Mouse (Mus musculus) cortical plate, adult 2 months (tissue): ENCODE data around the gene Dhx40. TPM values are rescaled to one million over a fixed set of nuclear protein-coding genes. Genes with fewer than 3 reads are reported as not detected.
"Not testable (repeated sequence)": the region's sequence is repeated elsewhere in the genome, so short reads cannot be mapped to it uniquely, and the experiment has no call there.

Experiments
- H3K27ac ChIP-seq: fragments of 200-500 bp; 2 replicates; pipeline ENCODE4 v1.5.1; 2012; ENCODE audit warnings: low read length, control low read depth, inconsistent platforms; ENCODE audit not compliant: insufficient read depth
- H3K4me1 ChIP-seq: fragments of 200-500 bp; 2 replicates; pipeline ENCODE4 v1.6.1; 2011; ENCODE audit warnings: low read length; ENCODE audit not compliant: control insufficient read depth, insufficient read depth
- H3K4me3 ChIP-seq: fragments of 200-500 bp; 2 replicates; pipeline ENCODE4 v1.5.1; 2011; ENCODE audit warnings: mild to moderate bottlenecking, low read length, control low read depth; ENCODE audit not compliant: insufficient read depth
- CTCF ChIP-seq: fragments of 200-500 bp; IDR thresholded peaks from 2 replicates; pipeline ENCODE4 v1.5.1; 2011; ENCODE audit warnings: mild to moderate bottlenecking, control low read depth, low read length; ENCODE audit not compliant: insufficient read depth; ENCODE audit errors: extremely low read depth
- POLR2A ChIP-seq: fragments of 200-500 bp; IDR thresholded peaks from 2 replicates; pipeline ENCODE4 v1.6.1; 2011; ENCODE audit warnings: mild to moderate bottlenecking, low read length, control low read depth; ENCODE audit not compliant: insufficient read depth; ENCODE audit errors: extremely low read depth
- polyA plus RNA-seq: library from polyadenylated mRNA; depleted of rRNA; stranded (reverse); fragments of >200 nt; gene quantifications from 2 replicates; pipeline ENCODE4 v1.2.3, GENCODE M21; 2012

The Dhx40 gene
- polyA plus RNA-seq, 1 experiment: 11.1 TPM

DNA sequence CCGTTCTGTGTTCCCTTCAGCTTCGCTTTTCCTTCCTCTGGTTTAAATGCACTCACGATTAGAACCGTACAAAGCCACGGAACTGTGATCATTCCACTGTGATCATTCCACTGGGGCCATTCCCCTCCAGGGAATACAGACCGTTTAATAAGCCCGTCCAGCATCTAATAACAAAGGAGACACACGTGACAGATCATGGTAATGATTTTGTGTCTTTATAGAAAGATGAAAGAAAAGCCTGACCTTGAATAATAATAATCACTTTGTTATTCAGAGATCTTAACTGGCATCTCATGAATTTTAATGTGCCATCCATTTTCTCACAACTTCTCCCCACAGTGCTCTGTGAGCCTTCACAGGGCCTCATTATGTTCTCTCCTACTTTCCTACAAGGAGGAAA is 12.0 kb upstream of the Dhx40 start:
- TF ChIP-seq CTCF (no peak), POLR2A (no peak)
- Histone ChIP-seq H3K4me1 (no peaks in the 10 kb centered on the region), H3K27ac (no peak overlapping the region), H3K4me3 (no peak overlapping the region)

GRCm38 (mm10) chr11:86818928-86819327 is 11.4 kb upstream of the Dhx40 start:
- TF ChIP-seq POLR2A: no peak
- TF ChIP-seq CTCF: no peak
- H3K4me1 ChIP-seq: no peaks in the 10 kb centered on the region
- H3K27ac ChIP-seq: no peak overlapping the region
- no peak overlapping the region for H3K4me3 ChIP-seq

- H3K4me3 ChIP-seq, H3K4me1 ChIP-seq, H3K27ac ChIP-seq: not testable (repeated sequence)
Measured at GRCm38 (mm10) chr11:86816288-86816687, 8.7 kb upstream of the Dhx40 start.

- H3K4me3 ChIP-seq, H3K27ac ChIP-seq, H3K4me1 ChIP-seq: not testable (repeated sequence)
Measured at GRCm38 (mm10) chr11:86814481-86814880, 6.9 kb upstream of the Dhx40 start.

GRCm38 (mm10) chr11:86813256-86813655 is 5.7 kb upstream of the Dhx40 start:
- H3K27ac ChIP-seq, H3K4me1 ChIP-seq, H3K4me3 ChIP-seq: not testable (repeated sequence)

DNA sequence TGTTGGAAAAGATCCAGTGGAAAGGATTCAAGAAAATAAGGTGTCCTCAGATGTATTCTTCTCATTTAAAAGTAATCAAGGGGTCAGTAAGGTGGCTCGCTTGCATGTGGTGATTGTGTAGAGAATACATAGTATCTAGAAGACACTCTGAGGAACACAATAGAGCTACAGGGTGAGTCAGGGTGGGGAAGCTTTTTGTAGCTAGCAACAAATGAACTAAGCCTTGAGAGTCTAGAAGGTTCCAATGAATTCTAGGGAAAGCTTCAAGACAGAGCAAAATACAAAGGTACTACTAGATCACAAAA is 3.7 kb upstream of the Dhx40 start:
- Histone ChIP-seq H3K27ac (no peak overlapping the region), H3K4me1 (0 out of 2 replicates have a peak, but pooled peaks cover 2% of the 10 kb centered on the region), H3K4me3 (no peak overlapping the region)
- TF ChIP-seq CTCF (no peak), POLR2A (no peak)

DNA sequence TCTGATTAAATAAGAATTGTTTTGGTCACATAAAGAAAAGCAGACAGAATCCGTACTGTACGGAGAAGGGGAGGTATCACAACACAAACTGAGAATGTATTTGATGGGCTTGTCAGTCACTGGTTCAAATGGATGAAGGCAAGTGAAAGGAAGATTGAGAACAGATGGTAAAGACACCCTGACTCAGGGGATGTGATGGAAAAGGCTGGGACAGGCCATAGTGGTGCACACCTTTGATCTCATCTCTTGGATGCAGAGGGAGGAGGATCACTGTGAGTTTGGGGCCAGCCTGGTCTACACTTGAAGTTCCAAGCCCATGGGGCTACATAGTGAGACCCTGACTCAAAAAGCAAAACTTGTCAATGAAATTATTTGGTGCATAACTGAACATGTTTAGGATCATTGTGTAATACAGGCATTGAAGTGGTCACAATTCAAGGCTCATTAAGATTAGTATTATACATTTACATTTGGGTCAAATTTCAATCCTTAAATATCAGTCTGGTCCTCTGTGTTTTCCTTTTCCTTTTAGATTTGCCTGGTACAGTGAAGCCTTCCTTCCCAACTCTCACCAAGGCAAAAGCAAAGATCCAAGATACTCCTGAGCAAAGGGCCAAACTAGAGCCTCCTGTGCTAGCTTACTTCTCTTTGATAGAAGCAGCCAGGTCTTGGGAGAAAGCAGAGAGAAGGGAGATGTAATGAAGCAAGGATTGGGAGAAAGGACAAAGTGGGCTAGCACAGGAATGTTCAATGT is 3.2 kb upstream of the Dhx40 start:
- H3K4me1 ChIP-seq: 0 out of 2 replicates have a peak, but pooled peaks cover 2% of the 10 kb centered on the region
- no peak overlapping the region for H3K27ac ChIP-seq
- no peak overlapping the region for H3K4me3 ChIP-seq
- TF ChIP-seq CTCF: no peak
- no peak for TF ChIP-seq POLR2A

DNA sequence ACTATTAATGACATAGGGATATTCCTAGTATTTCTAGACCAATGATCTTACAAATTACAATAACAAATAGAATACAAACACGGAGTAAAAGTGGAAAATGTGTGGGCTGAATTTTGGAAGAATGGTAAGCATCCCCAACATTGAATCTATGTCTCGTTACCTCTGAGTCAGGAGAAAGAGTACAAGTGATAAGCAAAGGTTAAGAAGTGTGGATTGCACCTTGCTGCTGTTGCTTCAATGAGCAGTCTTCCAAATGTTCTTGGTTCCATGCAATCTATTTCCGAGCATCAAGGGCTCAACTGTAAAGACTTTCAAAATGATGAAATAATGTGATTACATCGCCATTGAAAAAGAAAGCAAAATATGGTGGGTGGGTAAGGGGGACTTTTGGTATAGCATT is 2.3 kb upstream of the Dhx40 start:
- H3K4me3 ChIP-seq: no peak overlapping the region
- H3K4me1 ChIP-seq: 0 out of 2 replicates have a peak, but pooled peaks cover 2% of the 10 kb centered on the region
- H3K27ac ChIP-seq: no peak overlapping the region
- TF ChIP-seq POLR2A (no peak), CTCF (no peak)

DNA sequence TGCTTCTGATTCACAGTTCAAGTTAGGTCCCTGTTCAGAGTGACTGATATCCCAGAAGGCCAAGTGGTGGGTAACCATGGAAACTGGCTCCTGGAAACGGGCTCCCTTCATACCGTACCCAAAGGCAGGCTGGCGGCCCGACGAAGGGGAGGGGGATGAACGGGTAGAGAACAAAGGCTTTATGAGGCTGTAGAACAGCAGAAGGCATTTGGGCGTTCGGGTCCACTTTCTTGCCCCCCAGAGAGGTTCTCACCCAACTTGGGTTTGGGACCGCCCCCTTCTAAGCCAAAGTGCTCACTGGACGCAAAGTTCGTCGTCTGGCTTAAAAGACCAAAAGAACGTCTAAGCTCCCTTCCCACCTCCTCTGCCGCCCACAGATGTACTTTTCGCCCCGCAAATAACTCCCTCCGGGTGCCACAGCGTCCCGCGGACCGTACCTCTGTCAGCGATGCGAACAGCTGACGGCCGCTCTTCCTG is 507 bp downstream of the Dhx40 start:
- Histone ChIP-seq H3K4me1 (0 out of 2 replicates have a peak, but pooled peaks cover 2% of the 10 kb centered on the region), H3K4me3 (peak overlapping the region; percentile 83), H3K27ac (peak overlapping the region; percentile 36; the same call in 1 of the 2 replicates)
- TF ChIP-seq POLR2A (no peak), CTCF (no peak)

DNA sequence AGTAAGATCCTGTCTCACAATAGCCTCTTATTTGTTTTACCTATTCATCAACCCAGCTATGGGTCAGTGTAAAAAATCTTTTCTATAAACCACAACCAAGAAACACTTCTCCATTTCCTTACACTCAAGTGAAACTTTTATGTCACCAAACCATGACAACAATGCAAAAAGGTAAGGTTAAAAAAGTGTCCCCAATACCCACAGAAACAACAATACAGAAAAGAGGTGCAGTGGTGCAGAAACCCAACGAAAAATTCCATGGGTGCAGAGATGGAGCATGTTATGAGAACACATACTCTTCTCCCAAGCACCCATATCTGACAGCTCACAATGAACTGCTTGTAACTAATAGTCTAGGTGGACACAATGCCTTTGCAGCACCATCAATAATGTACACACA is 13.4 kb downstream of the Dhx40 start:
- Histone ChIP-seq H3K27ac (no peak overlapping the region), H3K4me1 (no peaks in the 10 kb centered on the region), H3K4me3 (no peak overlapping the region)
- TF ChIP-seq POLR2A: no peak
- TF ChIP-seq CTCF: no peak

GRCm38 (mm10) chr11:86787436-86787835 is 20.1 kb downstream of the Dhx40 start:
- not testable (repeated sequence) for H3K4me1 ChIP-seq, H3K4me3 ChIP-seq, H3K27ac ChIP-seq
